Mouse (Mus musculus) adrenal gland, adult 2 months (tissue): ENCODE data around the gene Syn2. TPM values are rescaled to one million over a fixed set of nuclear protein-coding genes. Genes with fewer than 3 reads are reported as not detected.

Source experiments
- DNase-seq: peaks from one replicate; pipeline ENCODE4 v3.0.0; 2021
- long read RNA-seq: library from polyadenylated mRNA; stranded (forward); transcript quantifications from one replicate; pipeline ENCODE4 v2.0.0, GENCODE M21; 2021
- polyA plus RNA-seq: library from polyadenylated mRNA; depleted of rRNA; stranded (reverse); fragments of >200 nt; gene quantifications from 2 replicates; pipeline ENCODE4 v1.2.3, GENCODE M21; 2012; rRNA removed
- total RNA-seq, 2 experiments: library from RNA; stranded (reverse); gene quantifications; 2 replicates each; pipeline ENCODE4 v1.2.3; 2021

Syn2 gene
- total RNA-seq (10 to 100 TPM; 14.0 to 26.4 TPM), polyA plus RNA-seq (17.9 and 38.7 TPM in 2 replicates)
- long read RNA-seq, transcript Syn2-201 (13 exons, 2,708 nt): major isoform, 22 of 38 reads
- long read RNA-seq, transcript Syn2-205 (11 exons, 2,386 nt): minor isoform, 11 of 38 reads
- long read RNA-seq, partial matches to known transcripts: 3 of 38 reads
- long read RNA-seq, other reads (novel, unspliced or antisense): 2 of 38 reads

- peak; percentile 88 for DNase-seq
Measured at GRCm38 (mm10) chr6:115134501-115135331, at the start of gene Syn2. Gene Syn2, plus strand, starts transcription at chr6:115134902.

GRCm38 (mm10) chr6:115085274-115085841, 49.3 kb upstream of the Syn2 start:
- no peak for DNase-seq

- no peak for DNase-seq
Measured at GRCm38 (mm10) chr6:115088314-115089106, 46.2 kb upstream of the Syn2 start.

GRCm38 (mm10) chr6:115091737-115092136, 43.0 kb upstream of the Syn2 start:
- DNase-seq: no peak

GRCm38 (mm10) chr6:115102542-115102941, 32.2 kb upstream of the Syn2 start:
- no peak for DNase-seq

- no peak for DNase-seq
Measured at GRCm38 (mm10) chr6:115111426-115111825, 23.3 kb upstream of the Syn2 start.

- no peak for DNase-seq
Measured at GRCm38 (mm10) chr6:115122181-115122580, 12.5 kb upstream of the Syn2 start.

GRCm38 (mm10) chr6:115123262-115124201, 11.2 kb upstream of the Syn2 start:
- DNase-seq: peak; percentile 55

GRCm38 (mm10) chr6:115124675-115125357, 9.9 kb upstream of the Syn2 start:
- no peak for DNase-seq

- DNase-seq: no peak
Measured at GRCm38 (mm10) chr6:115125358-115125720, 9.4 kb upstream of the Syn2 start.

- DNase-seq: no peak
Measured at GRCm38 (mm10) chr6:115126232-115126785, 8.4 kb upstream of the Syn2 start.

- no peak for DNase-seq
Measured at GRCm38 (mm10) chr6:115126851-115127250, 7.9 kb upstream of the Syn2 start.

GRCm38 (mm10) chr6:115127255-115127824, 7.4 kb upstream of the Syn2 start:
- DNase-seq: no peak

GRCm38 (mm10) chr6:115135332-115135649, 589 bp downstream of the Syn2 start:
- peak; percentile 2 for DNase-seq

GRCm38 (mm10) chr6:115136156-115136555, 1.5 kb downstream of the Syn2 start:
- no peak for DNase-seq

- DNase-seq: no peak
Measured at GRCm38 (mm10) chr6:115141446-115141845, 6.7 kb downstream of the Syn2 start.

- no peak for DNase-seq
Measured at GRCm38 (mm10) chr6:115161175-115161574, 26.5 kb downstream of the Syn2 start.

GRCm38 (mm10) chr6:115165863-115166470, 31.3 kb downstream of the Syn2 start:
- no peak for DNase-seq

GRCm38 (mm10) chr6:115168921-115169320, 34.2 kb downstream of the Syn2 start:
- no peak for DNase-seq

GRCm38 (mm10) chr6:115169518-115169917, 34.8 kb downstream of the Syn2 start:
- no peak for DNase-seq
